Mouse (Mus musculus): ENCODE results near the gene Mrps18a.

DNA sequence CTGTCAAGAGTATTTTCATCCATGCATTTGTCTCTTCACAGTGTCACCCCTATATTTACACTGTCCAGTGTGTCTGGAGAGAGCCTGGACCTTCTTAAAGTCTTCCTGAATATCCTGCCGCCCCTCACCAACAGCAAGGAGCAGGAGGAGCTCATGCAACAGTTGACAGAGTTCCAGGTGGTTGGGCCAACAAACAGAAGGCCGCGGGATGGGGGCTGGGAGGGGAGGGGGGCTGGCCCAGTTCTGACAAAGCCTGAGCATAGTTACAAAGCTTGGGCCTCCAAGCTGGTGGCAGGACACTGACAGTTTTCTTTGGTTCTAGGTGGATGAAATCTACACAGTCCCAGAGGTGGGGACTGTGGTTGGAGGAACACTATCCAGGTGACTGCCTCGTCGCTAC, 55.5 kb downstream of the Mrps18a start:
- TF ChIP-seq CTCF (IDR thresholded peaks at IDR 0.05; ENCODE audit: insufficient read depth, low read depth, low read length) = no peak
- TF ChIP-seq POLR2A (IDR thresholded peaks at IDR 0.05; ENCODE audit: insufficient read depth, low read depth, low read length) = no peak
